Mouse (Mus musculus): Measurements from ENCODE around the gene Cers3. TPM values are rescaled to one million over a fixed set of nuclear protein-coding genes. Genes with fewer than 3 reads are reported as not detected.

The Cers3 gene
- polyA plus RNA-seq, 1 experiment from 2014 or later = 7.6 TPM

- WGBS = 56% methylated on average over 5 of the region's 5 CpGs
- Histone ChIP-seq H3K9me3 (ENCODE audit: control insufficient read depth, low read depth, low read length) (no peaks in the 10 kb centered on the region), H3K27ac (ENCODE audit: low read length) (peak overlapping the region; percentile 23; the same call in 1 of the 2 replicates), H3K27me3 (ENCODE audit: control insufficient read depth, insufficient read depth, low read length) (no peaks in the 10 kb centered on the region), H3K4me3 (ENCODE audit: low read depth, low read length) (no peak overlapping the region), H3K36me3 (ENCODE audit: control insufficient read depth, insufficient read depth, low read length) (no peaks in the 10 kb centered on the region), H3K4me1 (ENCODE audit: control insufficient read depth, insufficient read depth, low read length) (peaks cover 17% of the 10 kb centered on the region; the same call in 1 of the 2 replicates), H3K9ac (replicated peaks; ENCODE audit: low read depth, low read length) (no peak overlapping the region), H3K4me2 (replicated peaks; ENCODE audit: low read depth, low read length) (no peak overlapping the region; the same call in 1 of the 2 replicates)
- no peak for ATAC-seq (ENCODE audit: insufficient number of reproducible peaks, insufficient read depth, low FRiP score, low read depth)
These were observed 87.5 kb downstream of the Cers3 start for GRCm38 (mm10) chr7:66830803-66831202.

- Histone ChIP-seq H3K9ac (replicated peaks; ENCODE audit: low read depth, low read length) (no peak overlapping the region), H3K36me3 (ENCODE audit: control insufficient read depth, insufficient read depth, low read length) (no peaks in the 10 kb centered on the region), H3K27ac (ENCODE audit: low read length) (peak overlapping the region; percentile 23; the same call in 1 of the 2 replicates), H3K27me3 (ENCODE audit: control insufficient read depth, insufficient read depth, low read length) (no peaks in the 10 kb centered on the region), H3K4me3 (ENCODE audit: low read depth, low read length) (no peak overlapping the region), H3K9me3 (ENCODE audit: control insufficient read depth, low read depth, low read length) (no peaks in the 10 kb centered on the region), H3K4me2 (replicated peaks; ENCODE audit: low read depth, low read length) (no peak overlapping the region; the same call in 1 of the 2 replicates), H3K4me1 (ENCODE audit: control insufficient read depth, insufficient read depth, low read length) (peaks cover 17% of the 10 kb centered on the region; the same call in 1 of the 2 replicates)
- no peak for ATAC-seq (ENCODE audit: insufficient number of reproducible peaks, insufficient read depth, low FRiP score, low read depth)
- 19% methylated on average over 5 of the region's 5 CpGs for whole genome bisulfite sequencing
These were observed 88.0 kb downstream of the Cers3 start for GRCm38 (mm10) chr7:66831295-66831694.

DNA sequence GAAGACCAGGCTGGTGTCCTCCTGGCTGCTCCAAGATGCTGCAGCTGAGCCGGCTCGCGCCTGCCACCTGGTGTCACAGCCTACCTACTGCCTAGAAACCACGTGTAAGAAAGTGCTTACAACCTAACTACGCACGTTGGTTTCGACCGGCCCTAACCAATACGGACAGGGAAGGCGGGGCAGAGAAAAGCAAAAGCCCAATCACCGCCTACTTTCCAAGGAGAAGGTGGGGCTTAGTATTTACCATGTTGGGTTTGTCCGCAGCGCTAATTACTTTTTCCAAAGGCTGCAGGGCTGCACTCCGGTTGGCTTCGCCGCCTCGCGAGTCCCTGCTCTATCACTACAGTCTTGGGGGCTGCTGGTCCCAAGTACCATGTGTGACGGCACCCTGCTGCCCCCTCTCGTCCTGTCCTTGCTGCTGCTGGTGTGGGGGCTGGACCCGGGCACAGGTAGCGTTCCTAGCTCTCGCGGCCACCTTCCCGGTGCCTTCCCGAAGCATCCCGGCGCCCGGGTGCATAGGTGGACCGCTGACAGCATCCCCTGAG, 96.2 kb downstream of the Cers3 start, which contains the start of gene Adamts17:
Gene Adamts17 (plus strand): TSS at position 273 of the 545 bp plus-strand sequence.
- Histone ChIP-seq H3K36me3 (ENCODE audit: control insufficient read depth, insufficient read depth, low read length) (no peaks in the 10 kb centered on the region), H3K9me3 (ENCODE audit: control insufficient read depth, low read depth, low read length) (no peaks in the 10 kb centered on the region), H3K27me3 (ENCODE audit: control insufficient read depth, insufficient read depth, low read length) (no peaks in the 10 kb centered on the region), H3K4me2 (replicated peaks; ENCODE audit: low read depth, low read length) (peak within 1 kb of the TSS; percentile 100), H3K27ac (ENCODE audit: low read length) (peak within 1 kb of the TSS; percentile 29; the same call in 1 of the 2 replicates), H3K9ac (replicated peaks; ENCODE audit: low read depth, low read length) (peak within 1 kb of the TSS; percentile 32), H3K4me3 (ENCODE audit: low read depth, low read length) (peak within 1 kb of the TSS; percentile 66), H3K4me1 (ENCODE audit: control insufficient read depth, insufficient read depth, low read length) (peaks cover 15% of the 10 kb centered on the region; the same call in 1 of the 2 replicates)
- ATAC-seq (ENCODE audit: insufficient number of reproducible peaks, insufficient read depth, low FRiP score, low read depth) = peak; percentile 96
- WGBS = under 1% methylated on average over 30 of the region's 30 CpGs

GRCm38 (mm10) chr7:66840008-66840719, 96.9 kb downstream of the Cers3 start:
- Histone ChIP-seq H3K27me3 (ENCODE audit: control insufficient read depth, insufficient read depth, low read length) (no peaks in the 10 kb centered on the region), H3K9me3 (ENCODE audit: control insufficient read depth, low read depth, low read length) (no peaks in the 10 kb centered on the region), H3K4me3 (ENCODE audit: low read depth, low read length) (peak overlapping the region; percentile 66), H3K4me1 (ENCODE audit: control insufficient read depth, insufficient read depth, low read length) (peaks cover 15% of the 10 kb centered on the region; the same call in 1 of the 2 replicates), H3K27ac (ENCODE audit: low read length) (peak overlapping the region; percentile 29; the same call in 1 of the 2 replicates), H3K4me2 (replicated peaks; ENCODE audit: low read depth, low read length) (peak overlapping the region; percentile 100), H3K36me3 (ENCODE audit: control insufficient read depth, insufficient read depth, low read length) (no peaks in the 10 kb centered on the region), H3K9ac (replicated peaks; ENCODE audit: low read depth, low read length) (peak overlapping the region; percentile 32)
- peak; percentile 7; the same call in 1 of the 2 replicates for ATAC-seq (ENCODE audit: insufficient number of reproducible peaks, insufficient read depth, low FRiP score, low read depth)
- under 1% methylated on average over 76 of the region's 76 CpGs for WGBS

- H3K9ac ChIP-seq (replicated peaks; ENCODE audit: low read depth, low read length) = no peak overlapping the region
- no peak overlapping the region for H3K27ac ChIP-seq (ENCODE audit: low read length)
These were observed 97.9 kb downstream of the Cers3 start for GRCm38 (mm10) chr7:66841165-66841564.

DNA sequence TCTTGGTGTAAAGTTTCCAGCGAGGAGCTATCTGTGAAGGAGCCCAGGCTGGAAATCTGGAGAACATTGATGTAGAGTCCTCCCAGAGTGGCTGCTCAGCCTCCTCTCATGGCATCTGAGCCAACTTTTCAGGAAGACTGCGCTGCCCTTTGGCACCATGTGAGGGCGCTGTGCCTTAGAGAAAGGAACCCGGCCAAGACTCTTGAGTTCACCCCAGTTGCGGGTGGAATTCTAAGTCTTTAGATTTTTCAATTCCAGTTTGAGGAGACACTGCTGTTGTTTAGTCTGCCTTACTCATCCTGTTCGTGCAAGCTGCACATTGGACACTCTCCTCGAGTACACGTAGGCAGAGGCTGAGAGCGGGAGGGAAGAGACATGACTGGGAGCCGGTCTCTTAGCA, 98.7 kb downstream of the Cers3 start:
- Histone ChIP-seq H3K4me2 (replicated peaks; ENCODE audit: low read depth, low read length) (no peak overlapping the region), H3K9me3 (ENCODE audit: control insufficient read depth, low read depth, low read length) (no peaks in the 10 kb centered on the region), H3K36me3 (ENCODE audit: control insufficient read depth, insufficient read depth, low read length) (no peaks in the 10 kb centered on the region), H3K4me1 (ENCODE audit: control insufficient read depth, insufficient read depth, low read length) (peaks cover 15% of the 10 kb centered on the region; the same call in 1 of the 2 replicates), H3K9ac (replicated peaks; ENCODE audit: low read depth, low read length) (no peak overlapping the region), H3K27ac (ENCODE audit: low read length) (peak overlapping the region; percentile 45; the same call in 1 of the 2 replicates), H3K4me3 (ENCODE audit: low read depth, low read length) (no peak overlapping the region), H3K27me3 (ENCODE audit: control insufficient read depth, insufficient read depth, low read length) (no peaks in the 10 kb centered on the region)
- ATAC-seq (ENCODE audit: insufficient number of reproducible peaks, insufficient read depth, low FRiP score, low read depth) = no peak
- 25% methylated on average over 10 of the region's 10 CpGs for WGBS

More at GRCm38 (mm10) chr7:66841165-66841564, 97.9 kb downstream of the Cers3 start:
- H3K4me2 ChIP-seq (replicated peaks; ENCODE audit: low read depth, low read length) = peak overlapping the region; percentile 100; the same call in 1 of the 2 replicates
- H3K9me3 ChIP-seq (ENCODE audit: control insufficient read depth, low read depth, low read length) = no peaks in the 10 kb centered on the region
- no peak overlapping the region for H3K4me3 ChIP-seq (ENCODE audit: low read depth, low read length)
- no peak for ATAC-seq (ENCODE audit: insufficient number of reproducible peaks, insufficient read depth, low FRiP score, low read depth)
- peaks cover 15% of the 10 kb centered on the region; the same call in 1 of the 2 replicates for H3K4me1 ChIP-seq (ENCODE audit: control insufficient read depth, insufficient read depth, low read length)
- no peaks in the 10 kb centered on the region for H3K36me3 ChIP-seq (ENCODE audit: control insufficient read depth, insufficient read depth, low read length)
- H3K27me3 ChIP-seq (ENCODE audit: control insufficient read depth, insufficient read depth, low read length) = no peaks in the 10 kb centered on the region
- 79% methylated on average over 7 of the region's 7 CpGs for WGBS

GRCm38 (mm10) chr7:66843846-66844245, 100.5 kb downstream of the Cers3 start:
- H3K27me3 ChIP-seq (ENCODE audit: control insufficient read depth, insufficient read depth, low read length) = no peaks in the 10 kb centered on the region

GRCm38 (mm10) chr7:66846582-66846981, 103.3 kb downstream of the Cers3 start:
- ATAC-seq (ENCODE audit: insufficient number of reproducible peaks, insufficient read depth, low FRiP score, low read depth) = no peak
- no peak overlapping the region for H3K9ac ChIP-seq (replicated peaks; ENCODE audit: low read depth, low read length)
- WGBS = 80% methylated on average over 6 of the region's 6 CpGs

More at GRCm38 (mm10) chr7:66843846-66844245, 100.5 kb downstream of the Cers3 start:
- H3K27ac ChIP-seq (ENCODE audit: low read length) = no peak overlapping the region
- H3K36me3 ChIP-seq (ENCODE audit: control insufficient read depth, insufficient read depth, low read length) = no peaks in the 10 kb centered on the region
- H3K4me2 ChIP-seq (replicated peaks; ENCODE audit: low read depth, low read length) = no peak overlapping the region
- H3K9me3 ChIP-seq (ENCODE audit: control insufficient read depth, low read depth, low read length) = no peaks in the 10 kb centered on the region
- 59% methylated on average over 2 of the region's 2 CpGs for WGBS
- peaks cover 19% of the 10 kb centered on the region; the same call in 1 of the 2 replicates for H3K4me1 ChIP-seq (ENCODE audit: control insufficient read depth, insufficient read depth, low read length)
- no peak for ATAC-seq (ENCODE audit: insufficient number of reproducible peaks, insufficient read depth, low FRiP score, low read depth)
- no peak overlapping the region for H3K4me3 ChIP-seq (ENCODE audit: low read depth, low read length)
- H3K9ac ChIP-seq (replicated peaks; ENCODE audit: low read depth, low read length) = no peak overlapping the region

More at GRCm38 (mm10) chr7:66846582-66846981, 103.3 kb downstream of the Cers3 start:
- no peaks in the 10 kb centered on the region for H3K9me3 ChIP-seq (ENCODE audit: control insufficient read depth, low read depth, low read length)
- H3K4me2 ChIP-seq (replicated peaks; ENCODE audit: low read depth, low read length) = no peak overlapping the region
- H3K36me3 ChIP-seq (ENCODE audit: control insufficient read depth, insufficient read depth, low read length) = no peaks in the 10 kb centered on the region
- peaks cover 17% of the 10 kb centered on the region; the same call in 1 of the 2 replicates for H3K4me1 ChIP-seq (ENCODE audit: control insufficient read depth, insufficient read depth, low read length)
- no peaks in the 10 kb centered on the region for H3K27me3 ChIP-seq (ENCODE audit: control insufficient read depth, insufficient read depth, low read length)
- no peak overlapping the region for H3K4me3 ChIP-seq (ENCODE audit: low read depth, low read length)
- H3K27ac ChIP-seq (ENCODE audit: low read length) = no peak overlapping the region

All from stomach, embryonic 14.5 days (tissue).